Mouse (Mus musculus): Measurements from ENCODE around the gene Whrn.

- TF ChIP-seq CTCF (IDR thresholded peaks at IDR 0.05) (no peak), EP300 (IDR thresholded peaks at IDR 0.05) (no peak)
Observed at GRCm38 (mm10) chr4:63542209-63542608, 46.4 kb upstream of the Whrn start.

Measured in lung, postnatal 0 days (tissue).